Comparison of ENCODE assay signal across 8 mouse cellular contexts in the genomic region with DNA sequence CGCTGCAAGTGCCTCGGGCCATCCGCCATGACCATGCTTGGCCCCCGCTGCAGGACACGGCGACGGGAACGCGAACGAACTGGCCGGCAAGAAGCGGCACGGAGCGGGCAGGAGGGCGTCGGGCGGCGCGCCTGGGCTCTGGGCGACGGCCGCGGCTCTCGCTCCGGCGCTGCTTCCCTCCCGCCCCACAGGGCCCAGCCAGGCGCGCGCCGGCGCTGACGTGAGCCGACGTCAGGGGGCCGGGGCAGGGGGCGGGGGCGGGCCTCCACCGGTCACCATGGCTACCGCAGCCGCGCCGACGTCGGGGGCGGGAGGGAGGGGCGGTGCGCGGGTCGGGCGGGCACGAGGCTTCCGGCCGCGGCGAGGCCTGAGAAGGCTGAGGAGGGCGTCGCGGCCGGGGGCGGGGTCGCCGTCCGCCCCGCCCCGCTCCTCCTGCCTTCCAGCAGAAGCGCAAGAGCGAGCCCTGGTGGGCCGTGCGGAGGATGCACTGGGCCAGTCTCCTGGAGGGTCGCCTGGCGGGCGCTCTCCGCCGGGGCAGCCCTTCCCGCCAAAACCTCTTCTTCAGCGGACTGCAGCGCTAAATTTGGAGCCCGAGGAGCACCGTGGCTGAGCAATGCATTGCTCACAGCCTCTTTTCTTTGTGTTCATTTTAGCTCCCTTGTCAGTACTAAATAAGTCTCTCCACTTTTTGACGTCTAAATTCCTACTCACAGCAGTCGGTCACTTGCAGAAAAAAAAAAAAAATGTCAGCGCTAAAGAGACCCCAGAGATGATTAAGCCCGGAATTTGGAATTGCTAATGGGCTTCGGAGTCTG. TPM values are rescaled to one million over a fixed set of nuclear protein-coding genes. Genes with fewer than 3 reads are reported as not detected.
A peak's percentile ranks its signal among the peaks of the same experiment; 100 is the strongest.
DNase-seq lines count a peak whose midpoint lies in the region; ATAC-seq lines count a peak whose summit lies in the region.

A gene (minus strand): TSS at position 233 of the 815 bp plus-strand sequence.

- H3K4me3 ChIP-seq in forebrain, embryonic 10.5 days = peak within 1 kb of the TSS; percentile 92
- peak within 1 kb of the TSS; percentile 87 for H3K4me3 ChIP-seq in heart, embryonic 15.5 days
- H3K4me3 ChIP-seq in liver, embryonic 15.5 days (replicated peaks) = peak within 1 kb of the TSS; percentile 87
- peak within 1 kb of the TSS; percentile 90 for H3K4me3 ChIP-seq in neural tube, embryonic 12.5 days

- H3K27ac ChIP-seq in forebrain, embryonic 10.5 days = peak within 1 kb of the TSS; percentile 94
- peak within 1 kb of the TSS; percentile 95 for H3K27ac ChIP-seq in heart, embryonic 15.5 days
- peak within 1 kb of the TSS; percentile 95 for H3K27ac ChIP-seq in liver, embryonic 15.5 days (replicated peaks)
- peak within 1 kb of the TSS; percentile 38 for H3K27ac ChIP-seq in neural tube, embryonic 12.5 days

- peak within 1 kb of the TSS; percentile 82 for H3K4me2 ChIP-seq in heart, embryonic 15.5 days
- H3K4me2 ChIP-seq in liver, embryonic 15.5 days = peak within 1 kb of the TSS; percentile 81
- H3K4me2 ChIP-seq in neural tube, embryonic 12.5 days (replicated peaks) = peak within 1 kb of the TSS; percentile 86

- H3K4me1 ChIP-seq in forebrain, embryonic 10.5 days = peaks cover 20% of the 10 kb centered on the region
- peaks cover 18% of the 10 kb centered on the region for H3K4me1 ChIP-seq in heart, embryonic 15.5 days (replicated peaks)
- H3K4me1 ChIP-seq in liver, embryonic 15.5 days (replicated peaks) = peaks cover 32% of the 10 kb centered on the region
- H3K4me1 ChIP-seq in neural tube, embryonic 12.5 days = peaks cover 7% of the 10 kb centered on the region

- under 1% methylated on average over 74 of the region's 85 CpGs for WGBS in forebrain, embryonic 10.5 days
- WGBS in heart, embryonic 15.5 days = under 1% methylated on average over 63 of the region's 85 CpGs
- WGBS in liver, embryonic 15.5 days (ENCODE audit: insufficient replicate concordance) = under 1% methylated on average over 74 of the region's 85 CpGs
- WGBS in neural tube, embryonic 12.5 days = under 1% methylated on average over 70 of the region's 85 CpGs

- H3K36me3 ChIP-seq in forebrain, embryonic 10.5 days (replicated peaks) = no peaks in the 10 kb centered on the region
- no peaks in the 10 kb centered on the region for H3K36me3 ChIP-seq in heart, embryonic 15.5 days
- no peaks in the 10 kb centered on the region for H3K36me3 ChIP-seq in liver, embryonic 15.5 days (replicated peaks)
- H3K36me3 ChIP-seq in neural tube, embryonic 12.5 days = no peaks in the 10 kb centered on the region

- peak within 1 kb of the TSS; percentile 86 for H3K9ac ChIP-seq in heart, embryonic 15.5 days
- peak within 1 kb of the TSS; percentile 90 for H3K9ac ChIP-seq in liver, embryonic 15.5 days
- peak within 1 kb of the TSS; percentile 80 for H3K9ac ChIP-seq in neural tube, embryonic 12.5 days

- no peaks in the 10 kb centered on the region for H3K9me3 ChIP-seq in forebrain, embryonic 10.5 days
- H3K9me3 ChIP-seq in heart, embryonic 15.5 days (replicated peaks) = no peaks in the 10 kb centered on the region
- H3K9me3 ChIP-seq in liver, embryonic 15.5 days (replicated peaks) = no peaks in the 10 kb centered on the region
- no peaks in the 10 kb centered on the region for H3K9me3 ChIP-seq in neural tube, embryonic 12.5 days

- DNase-seq in c-Kit-negative CD71-positive TER-119-positive erythroid progenitor cells, embryonic 14.5 days (ENCODE audit: low read depth, low spot score) = peak; percentile 84
- peak; percentile 93 for DNase-seq in forebrain, embryonic 10.5 days (ENCODE audit: extremely low spot score, low spot score)
- DNase-seq in kidney, postnatal 25 days = peak; percentile 92 to 96
- peak; percentile 65 for DNase-seq in telencephalon, adult 2 months (ENCODE audit: low read depth, low spot score)

- peak; percentile 86 for ATAC-seq in CD4-positive, CD25-positive, alpha-beta regulatory T cell, adult 4 months
- ATAC-seq in heart, embryonic 15.5 days (replicated peaks; ENCODE audit: insufficient number of reproducible peaks, insufficient read depth, low FRiP score, low read depth) = peak; percentile 96
- peak; percentile 96 for ATAC-seq in liver, embryonic 15.5 days (ENCODE audit: insufficient read depth)
- ATAC-seq in neural tube, embryonic 12.5 days (ENCODE audit: low FRiP score, low read depth) = peak; percentile 97

- H3K27me3 ChIP-seq in forebrain, embryonic 10.5 days (ENCODE audit: poor library complexity, severe bottlenecking) = peaks cover 17% of the 10 kb centered on the region
- no peaks in the 10 kb centered on the region for H3K27me3 ChIP-seq in heart, embryonic 15.5 days
- no peaks in the 10 kb centered on the region for H3K27me3 ChIP-seq in liver, embryonic 15.5 days
- H3K27me3 ChIP-seq in neural tube, embryonic 12.5 days (replicated peaks) = no peaks in the 10 kb centered on the region; the same call in 1 of the 2 replicates

RNA-seq across cellular contexts. Expression of the gene that starts here (rescaled TPM):
- 10 to 100 TPM; 18.9 to 22.2 TPM for polyA plus RNA-seq in CD4-positive, CD25-positive, alpha-beta regulatory T cell, adult 4 months (2017; shearing (Covaris generic))
- 18.2 and 19.2 TPM in 2 replicates for polyA plus RNA-seq in forebrain, embryonic 10.5 days (2016; fragmentation: Nextera tagmentation; extraction: Ambion mirVana)
- polyA plus RNA-seq in heart, embryonic 15.5 days (2015; fragmentation: Nextera tagmentation; extraction: Ambion mirVana) = 13.7 and 14.9 TPM in 2 replicates
- 9.8 and 11.0 TPM in 2 replicates for polyA plus RNA-seq in liver, embryonic 15.5 days (2015; fragmentation: Nextera tagmentation; extraction: Ambion mirVana)
- polyA plus RNA-seq in neural tube, embryonic 12.5 days (2016; fragmentation: Nextera tagmentation; extraction: Ambion mirVana) = 14.3 and 14.4 TPM in 2 replicates

Comparison
In these comparisons a context has a peak if more than half of its experiments do, and no peak if none do; other contexts are left out.
1. Peak in every context shown above with its lines: DNase-seq, ATAC-seq, H3K4me3 ChIP-seq and H3K27ac ChIP-seq.
2. H3K27ac ChIP-seq: peak in every context shown above with its lines; median percentile 95 in heart, embryonic 15.5 days; 95 in liver, embryonic 15.5 days; 94 in forebrain, embryonic 10.5 days; 38 in neural tube, embryonic 12.5 days.